Mouse (Mus musculus) heart, postnatal 0 days (tissue): ENCODE results near the gene Kctd15.

Experiments used
- CTCF ChIP-seq: IDR thresholded peaks from 2 replicates; pipeline ENCODE4 v1.5.1; 2016; ENCODE audit warnings: antibody characterized with exemption, control low read depth, low read depth
- EP300 ChIP-seq: IDR thresholded peaks from 2 replicates; pipeline ENCODE4 v1.6.1; 2016; ENCODE audit warnings: antibody characterized with exemption, low read depth

DNA sequence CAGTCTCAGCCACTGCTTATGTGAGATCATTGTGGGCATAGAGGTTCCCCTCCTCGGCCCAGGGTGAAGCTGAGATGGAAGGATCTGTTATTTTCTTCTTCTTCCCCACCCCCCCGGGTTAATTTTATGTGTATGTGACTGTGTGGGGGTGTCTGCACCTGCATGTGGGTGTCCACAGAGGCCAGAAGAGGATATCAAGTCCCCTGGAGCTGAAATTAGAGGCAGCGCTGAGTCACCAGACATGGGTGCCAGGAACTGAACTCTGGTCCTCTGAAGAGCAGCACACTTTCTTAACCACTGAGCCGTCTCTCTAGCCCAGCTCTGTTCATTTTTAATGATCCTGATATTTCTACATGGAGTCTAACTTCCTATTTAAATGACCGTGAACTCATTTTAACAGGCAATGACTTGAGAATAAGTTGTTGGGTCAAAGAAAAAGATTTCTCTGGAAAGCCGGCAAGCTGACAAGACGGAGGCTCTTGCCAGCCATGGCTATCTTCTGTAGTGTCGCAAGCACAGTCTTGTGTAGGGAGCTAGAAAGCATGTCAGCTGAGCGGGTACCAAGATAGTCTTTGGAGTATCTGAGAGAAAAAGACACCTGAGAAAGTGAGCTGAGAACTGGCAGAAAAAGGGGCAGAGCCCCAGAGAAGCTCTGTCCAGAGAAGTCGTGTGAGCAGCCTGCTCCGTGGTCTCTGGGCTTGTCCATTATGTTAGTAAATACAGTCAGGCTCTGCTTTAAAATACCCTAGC lies 38.2 kb downstream of the Kctd15 start:
- TF ChIP-seq CTCF (no peak), EP300 (no peak)
